ENCODE assay signal across 16 mouse cellular contexts in genomic region chr1:39332456-39332855, GRCm38 (mm10).
"Had no signal": no experiment of that assay in that cellular context is flagged by ENCODE, and none has a peak within 500 bp of the region (broad histone marks: within the 10 kb centered on the region; RNA-seq: fewer than 3 reads in every experiment).

No protein-coding gene starts in this region.

- ATAC-seq: liver, postnatal 0 days; lung, postnatal 0 days; midbrain, embryonic 13.5 days; midbrain, embryonic 15.5 days had no signal

- H3K27me3 ChIP-seq: lung, embryonic 15.5 days; midbrain, embryonic 15.5 days; neural tube, embryonic 12.5 days had no signal

- H3K36me3 ChIP-seq: lung, embryonic 15.5 days; midbrain, embryonic 13.5 days; midbrain, embryonic 15.5 days; neural tube, embryonic 12.5 days had no signal

- DNase-seq: liver, postnatal 0 days; lung, adult 2 months; lung, postnatal 14 days; lung, postnatal 36 days; right cerebral cortex, postnatal 14 days; thymus, adult 18-20 months; thymus, postnatal 14 days; thymus, postnatal 36 days had no signal

- H3K4me1 ChIP-seq: lung, embryonic 15.5 days; megakaryocyte, embryonic 14.5 days; midbrain, embryonic 13.5 days; midbrain, embryonic 15.5 days had no signal

- H3K9me3 ChIP-seq: lung, embryonic 15.5 days; megakaryocyte, embryonic 14.5 days; midbrain, embryonic 13.5 days; midbrain, embryonic 15.5 days; neural tube, embryonic 12.5 days had no signal

- H3K4me2 ChIP-seq: lung, embryonic 15.5 days; midbrain, embryonic 11.5 days; midbrain, embryonic 13.5 days; midbrain, embryonic 15.5 days; neural tube, embryonic 12.5 days had no signal

- H3K27ac ChIP-seq: lung, embryonic 15.5 days; macrophage; midbrain, embryonic 13.5 days; midbrain, embryonic 15.5 days; neural tube, embryonic 12.5 days had no signal

- H3K9ac ChIP-seq: liver, postnatal 0 days; lung, embryonic 15.5 days; midbrain, embryonic 13.5 days; midbrain, embryonic 15.5 days; neural tube, embryonic 12.5 days had no signal

- H3K4me3 ChIP-seq: lung, embryonic 15.5 days; midbrain, embryonic 13.5 days; midbrain, embryonic 15.5 days; neural tube, embryonic 12.5 days had no signal
